Mouse (Mus musculus): ENCODE measurements around the gene Slc2a4.

Slc2a4 gene

DNA sequence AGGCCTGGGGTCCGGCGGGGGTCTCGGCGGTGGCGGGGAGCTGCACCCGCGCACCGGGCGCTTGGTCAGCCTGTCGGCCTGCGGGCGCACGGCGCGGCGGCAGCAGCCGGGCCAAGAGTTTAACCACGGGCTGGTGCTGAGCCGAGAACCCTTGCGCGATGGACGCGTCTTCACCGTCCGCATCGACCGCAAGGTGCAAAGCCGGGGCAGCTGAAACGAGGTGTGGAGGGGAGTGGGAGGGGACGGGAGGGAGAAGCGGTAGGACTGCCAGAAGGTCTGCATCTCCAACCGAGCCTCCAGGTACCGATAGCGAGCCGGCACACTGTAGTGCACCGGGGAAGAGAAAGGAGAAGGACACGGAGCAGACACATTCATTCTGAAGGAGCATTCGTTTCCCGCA lies 46.0 kb downstream of the Slc2a4 start:
- in situ Hi-C loops (cut with MboI, MseI), result no loop called here

DNA sequence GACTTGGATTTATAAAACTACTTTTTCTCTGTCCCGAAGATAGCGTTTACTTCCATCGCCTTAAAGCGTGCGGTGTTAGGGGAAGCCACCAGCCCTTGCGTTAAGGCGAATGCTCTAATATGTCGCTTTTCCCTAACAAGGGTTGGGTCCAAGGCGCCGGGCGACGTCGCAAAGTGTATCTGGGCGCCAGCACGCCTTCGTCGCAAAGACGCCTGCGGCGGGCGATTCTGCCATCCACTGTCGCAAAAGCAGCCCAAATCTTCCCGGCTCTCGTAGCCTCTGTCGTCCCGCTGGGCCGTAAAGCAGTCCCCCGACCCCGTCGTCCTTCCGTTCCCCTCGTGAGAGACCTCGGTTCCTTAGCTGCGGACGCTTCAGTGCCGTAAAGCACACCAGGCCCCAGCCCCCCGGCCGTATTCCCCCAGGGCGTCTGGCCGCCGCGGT lies 46.6 kb downstream of the Slc2a4 start:
- in situ Hi-C loops (cut with MboI, MseI), result no loop called here

DNA sequence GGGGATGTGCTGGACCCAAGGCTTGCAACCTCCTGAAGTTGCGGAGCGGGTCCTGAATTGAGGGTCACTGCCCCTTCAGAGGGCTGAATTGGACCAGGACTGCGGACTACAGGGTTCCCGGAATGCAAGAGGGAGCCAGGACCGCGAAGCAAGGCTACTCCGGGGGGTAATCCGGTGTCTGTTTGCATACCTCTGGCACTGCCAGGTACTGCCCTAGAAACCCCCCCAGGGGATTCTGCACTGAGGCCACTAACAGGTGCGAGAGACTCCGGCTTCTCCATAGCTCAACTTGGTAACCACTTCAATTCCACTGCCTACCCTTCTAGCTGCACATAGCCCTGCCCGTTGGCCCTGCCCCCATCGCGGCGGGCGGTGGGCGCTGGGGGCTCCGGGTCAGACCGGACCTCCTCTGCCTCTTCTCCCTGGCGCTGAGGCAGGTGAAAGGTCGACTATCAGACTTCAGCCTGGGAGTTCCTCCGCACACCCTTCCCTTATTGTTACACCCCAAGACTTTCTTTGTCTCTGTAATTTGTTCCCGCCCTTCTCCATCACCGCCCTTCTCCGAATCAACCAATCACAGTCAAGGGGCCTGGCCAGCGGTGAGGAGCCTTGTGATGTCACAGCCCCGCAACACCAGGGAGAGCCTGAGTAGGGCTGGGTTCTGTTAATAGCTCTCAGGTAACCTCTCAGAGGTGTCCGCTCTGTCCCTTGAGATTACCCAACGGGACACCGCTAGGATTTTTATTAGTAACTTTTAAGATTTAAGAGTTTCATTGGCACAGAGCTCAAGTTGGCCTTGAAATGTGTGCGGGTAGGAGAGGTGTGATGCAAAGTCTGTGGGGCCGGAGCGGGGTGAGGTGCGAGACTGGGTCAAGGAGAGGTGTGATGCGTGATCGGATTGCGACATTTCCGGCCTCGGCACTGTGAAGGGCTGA lies 47.2 kb downstream of the Slc2a4 start, which contains the start of the genes 2810408A11Rik and Neurl4:
2810408A11Rik (minus strand) TSS at position 517 of the 935 bp plus-strand sequence.
Neurl4 (plus strand) TSS at position 602 of the 935 bp plus-strand sequence.
- in situ Hi-C loops (cut with MboI, MseI), result no loop called here

DNA sequence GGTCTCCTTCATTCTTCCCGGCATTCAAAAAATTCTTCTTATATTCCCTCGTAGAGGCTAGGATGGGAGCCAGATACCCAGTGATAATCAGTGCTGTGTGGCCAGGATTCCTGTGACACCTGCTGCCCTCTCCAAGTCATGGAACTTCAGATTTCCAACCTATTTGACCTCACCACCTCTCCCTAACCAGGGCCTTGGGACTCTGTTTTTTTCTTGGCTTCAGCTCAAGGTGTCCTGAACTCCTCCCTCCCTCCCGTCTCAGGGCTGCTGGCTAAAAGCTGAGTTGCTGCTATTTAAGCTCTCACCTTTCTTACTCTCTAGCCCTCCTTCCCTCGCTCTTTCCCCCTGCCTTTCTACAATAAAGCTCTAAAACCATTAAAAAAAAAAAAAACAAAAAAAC lies 48.1 kb downstream of the Slc2a4 start:
- in situ Hi-C loops (cut with MboI, MseI), result no loop called here

DNA sequence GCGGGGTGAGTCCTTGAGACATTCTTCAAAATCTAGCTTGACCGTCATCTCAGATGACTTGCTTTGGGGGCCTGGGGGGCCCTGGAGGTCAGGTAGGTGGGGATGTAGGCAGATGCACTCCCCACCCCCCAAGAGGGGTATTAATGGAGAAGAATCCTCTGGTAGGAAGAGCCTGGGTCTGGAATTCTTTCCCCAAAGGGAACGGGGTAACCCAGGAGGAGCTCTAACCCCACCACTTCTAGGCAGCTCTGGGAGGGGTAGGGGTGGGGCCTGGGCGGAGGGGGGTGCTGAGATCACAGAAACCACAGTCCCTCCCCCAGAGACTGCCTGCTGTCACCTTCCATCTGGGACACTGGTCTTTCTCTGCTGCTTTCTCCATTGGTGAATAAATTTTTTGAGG lies 52.7 kb downstream of the Slc2a4 start, which contains the start of gene Acap1:
Acap1 (minus strand) TSS at position 249 of the 400 bp plus-strand sequence.
- in situ Hi-C loops (cut with MboI, MseI), result no loop called here

DNA sequence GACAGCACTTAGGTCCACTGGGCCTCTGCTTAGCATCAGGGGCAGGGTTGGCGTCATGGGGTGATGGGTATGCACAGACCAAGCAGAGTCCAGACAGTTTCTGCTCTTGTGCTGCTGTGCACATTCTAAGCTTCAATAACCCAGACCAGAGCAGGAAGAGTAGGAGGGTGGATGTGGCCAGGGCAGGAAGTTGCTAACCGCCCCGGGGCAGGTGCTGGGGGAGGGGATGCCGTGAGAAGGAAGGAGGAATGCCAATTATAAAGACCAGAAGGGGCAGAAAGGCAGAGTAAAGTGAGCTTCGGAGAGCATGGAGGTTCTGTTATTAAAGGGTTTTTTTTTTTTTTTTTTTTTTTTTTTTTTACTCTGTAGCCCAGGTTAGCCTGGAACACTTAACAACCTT lies 53.3 kb downstream of the Slc2a4 start:
- in situ Hi-C loops (cut with MboI, MseI), result no loop called here
